Mouse (Mus musculus): ENCODE measurements around the gene Immp2l.
"Not testable (repeated sequence)": the region's sequence is repeated elsewhere in the genome, so short reads cannot be mapped to it uniquely, and the experiment has no call there.

Immp2l gene

GRCm38 (mm10) chr12:41023511-41024421 lies at the start of gene Immp2l:
Gene Immp2l, plus strand, starts transcription at chr12:41024090.
- peak; percentile 94 for DNase-seq (ENCODE audit: low read depth, low spot score)

- DNase-seq (ENCODE audit: low read depth, low spot score) = no peak
Observed at GRCm38 (mm10) chr12:40978719-40979500, 45.0 kb upstream of the Immp2l start.

DNA sequence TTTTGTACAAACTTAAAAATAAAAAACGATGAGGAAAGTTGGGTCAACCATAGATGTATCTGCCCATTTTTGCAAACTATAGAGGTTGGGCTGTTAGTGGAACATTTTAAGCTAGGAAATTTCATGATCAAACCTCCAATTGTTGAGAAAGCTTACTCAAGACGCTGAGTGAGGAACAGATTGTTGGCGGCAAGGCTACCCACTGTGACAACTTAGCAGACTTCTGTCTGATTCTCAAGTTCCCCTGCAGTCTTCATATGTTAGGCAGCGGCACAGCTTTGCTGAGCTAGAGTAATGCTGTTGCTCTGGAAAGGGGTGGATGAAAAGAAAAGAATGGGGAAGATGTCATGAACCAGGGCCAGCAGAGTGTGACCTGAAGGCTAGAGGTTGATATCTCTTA lies 44.2 kb upstream of the Immp2l start:
- no peak for DNase-seq (ENCODE audit: low read depth, low spot score)

GRCm38 (mm10) chr12:40980160-40980559 lies 43.7 kb upstream of the Immp2l start:
- DNase-seq (ENCODE audit: low read depth, low spot score) = no peak

DNA sequence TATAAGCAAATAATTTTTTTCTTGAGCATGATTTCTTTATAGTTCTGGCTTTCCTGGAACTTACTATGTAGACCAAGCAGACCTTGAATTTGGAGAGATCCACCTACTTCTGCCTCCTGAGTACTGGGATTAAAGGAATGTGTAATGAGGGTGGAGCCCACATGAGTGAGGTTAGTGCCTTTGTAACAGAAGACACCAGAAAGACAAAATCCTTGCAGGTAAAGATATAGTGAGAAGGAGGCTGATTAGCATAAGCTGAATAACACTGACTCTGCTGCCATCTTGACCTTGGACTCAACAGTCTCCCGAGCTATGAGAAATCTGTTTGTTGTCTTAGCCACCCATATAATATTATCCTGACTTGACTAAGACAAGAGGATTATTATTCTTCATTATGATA lies 40.9 kb upstream of the Immp2l start:
- DNase-seq (ENCODE audit: low read depth, low spot score) = no peak

DNA sequence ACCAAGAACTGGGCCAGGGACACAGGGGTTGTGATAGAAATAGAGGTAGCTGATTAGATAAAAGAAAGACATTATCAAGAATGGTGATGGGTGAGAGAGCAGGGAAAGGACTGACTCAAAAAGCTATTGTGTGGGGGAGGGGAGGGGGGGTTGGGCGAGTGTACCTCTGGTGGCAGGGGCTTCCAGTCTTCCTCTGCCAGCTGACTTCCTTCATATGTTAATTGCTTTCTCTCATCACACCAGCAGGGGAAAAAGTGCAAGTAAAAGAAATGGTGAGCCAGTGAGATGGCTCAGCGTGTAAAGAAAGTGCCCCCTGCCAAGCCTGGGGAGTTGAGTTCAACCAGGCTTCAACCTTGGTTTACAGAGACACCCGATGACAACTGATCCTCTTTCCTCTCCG lies 39.2 kb upstream of the Immp2l start:
- no peak for DNase-seq (ENCODE audit: low read depth, low spot score)

DNA sequence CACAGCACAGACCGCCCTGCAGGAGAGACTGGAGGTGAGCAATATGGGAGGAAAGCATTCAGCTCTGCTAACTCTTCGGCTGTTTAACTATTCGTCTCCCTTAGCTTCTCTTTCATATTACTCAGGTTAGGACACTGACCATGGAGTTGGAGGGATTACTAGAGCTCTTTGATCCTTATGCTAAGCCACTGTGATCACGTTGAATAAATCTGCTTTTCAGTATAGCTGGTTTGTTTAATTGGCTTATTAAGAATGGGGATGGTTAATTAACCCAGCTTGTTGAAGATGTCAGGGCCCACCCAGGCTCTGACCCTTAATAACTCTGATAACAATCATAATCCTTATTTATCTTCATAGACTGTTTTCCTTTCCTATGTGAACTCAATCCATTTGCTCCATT lies 38.1 kb upstream of the Immp2l start:
- DNase-seq (ENCODE audit: low read depth, low spot score) = no peak

DNA sequence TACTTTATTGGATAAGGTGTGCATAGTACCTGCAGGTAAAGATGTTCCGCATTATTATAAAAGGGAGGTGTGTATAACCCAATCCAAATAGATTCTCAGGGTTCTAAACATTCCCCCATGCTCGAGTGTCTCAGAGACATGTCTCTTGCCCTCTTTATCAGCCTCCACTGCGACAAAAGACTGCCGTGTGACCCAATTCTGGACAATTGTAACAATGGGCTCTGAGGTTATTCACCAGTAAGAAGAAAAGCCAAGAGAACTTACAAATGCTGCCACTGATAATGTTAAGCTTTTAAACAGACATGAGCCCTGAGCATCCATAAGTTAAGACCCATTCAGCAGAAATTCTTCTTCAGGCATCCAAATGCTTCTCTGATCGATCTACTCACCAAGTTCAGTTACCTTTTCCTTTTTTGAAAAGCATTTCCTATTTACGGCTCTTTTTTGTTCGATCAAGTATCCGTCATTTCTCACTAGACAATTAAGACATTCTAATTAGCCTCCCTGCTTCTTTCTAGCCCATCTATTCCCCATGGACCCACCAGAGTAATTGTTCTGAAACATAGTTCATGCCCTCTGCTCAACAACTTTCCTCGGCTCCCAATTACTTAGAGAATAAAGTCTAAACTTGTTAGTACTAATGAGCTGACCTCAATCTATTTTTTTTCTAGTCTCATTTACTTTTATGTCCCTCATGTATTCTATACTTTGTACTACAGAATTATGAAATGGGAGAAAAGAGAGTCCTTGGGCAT lies 35.4 kb upstream of the Immp2l start:
- no peak for DNase-seq (ENCODE audit: low read depth, low spot score)

DNA sequence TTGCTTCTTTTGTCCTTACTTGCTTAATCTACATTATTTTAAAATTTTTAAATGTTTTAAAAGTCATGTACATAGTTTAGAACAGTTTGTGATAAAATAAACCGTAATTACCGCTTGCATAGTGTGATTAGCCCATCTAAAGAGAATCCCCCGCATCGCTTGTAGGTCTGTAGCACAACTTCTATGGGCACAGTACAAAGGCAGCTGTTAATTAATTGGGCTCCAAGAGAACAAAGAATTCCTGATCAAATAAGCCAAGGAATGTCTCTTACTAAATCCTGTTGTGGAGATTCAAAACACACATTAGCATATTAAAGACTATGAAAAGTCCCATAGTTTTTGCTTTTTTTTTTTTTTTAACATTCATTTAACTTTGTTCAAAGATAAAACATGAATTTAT lies 32.2 kb upstream of the Immp2l start:
- no peak for DNase-seq (ENCODE audit: low read depth, low spot score)

DNA sequence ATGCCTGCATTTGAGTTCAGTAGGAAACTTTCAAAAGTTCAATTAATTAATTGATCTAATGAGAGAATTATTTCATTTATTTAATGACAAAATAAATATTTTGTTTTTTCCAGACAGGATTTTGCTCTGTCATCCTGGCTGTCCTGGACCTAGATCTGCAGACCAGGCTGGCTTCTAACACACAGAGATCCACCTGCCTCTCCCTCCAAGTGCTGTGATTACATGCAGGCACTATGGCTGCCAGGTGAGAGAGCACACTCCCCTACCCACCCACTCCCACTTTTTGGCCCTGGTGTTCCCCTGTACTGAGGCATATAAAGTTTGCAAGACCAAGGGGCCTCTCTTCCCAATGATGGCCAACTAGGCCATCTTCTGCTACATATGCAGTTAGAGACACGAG lies 31.7 kb upstream of the Immp2l start:
- DNase-seq (ENCODE audit: low read depth, low spot score) = not testable (repeated sequence)

DNA sequence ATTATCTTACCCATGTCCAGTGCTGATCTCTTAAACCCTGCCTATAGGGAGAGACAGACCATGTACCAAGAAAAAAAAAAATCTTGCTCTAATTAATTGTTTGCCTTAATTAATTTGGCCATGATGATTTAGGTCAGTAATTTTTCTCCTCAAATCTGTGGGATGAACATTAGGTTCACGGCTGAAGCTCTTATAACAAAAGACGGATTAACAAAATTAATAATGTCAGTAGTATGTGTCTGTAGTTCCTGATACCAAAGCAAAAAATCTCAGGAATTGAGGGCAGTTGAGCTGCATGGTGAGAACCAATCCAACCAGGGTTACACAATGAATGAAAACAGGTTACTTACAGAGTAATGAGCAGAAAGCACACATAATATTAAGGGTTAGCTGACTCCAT lies 29.0 kb upstream of the Immp2l start:
- no peak for DNase-seq (ENCODE audit: low read depth, low spot score)

- DNase-seq (ENCODE audit: low read depth, low spot score) = no peak
Observed at GRCm38 (mm10) chr12:40995618-40996370, 28.1 kb upstream of the Immp2l start.

DNA sequence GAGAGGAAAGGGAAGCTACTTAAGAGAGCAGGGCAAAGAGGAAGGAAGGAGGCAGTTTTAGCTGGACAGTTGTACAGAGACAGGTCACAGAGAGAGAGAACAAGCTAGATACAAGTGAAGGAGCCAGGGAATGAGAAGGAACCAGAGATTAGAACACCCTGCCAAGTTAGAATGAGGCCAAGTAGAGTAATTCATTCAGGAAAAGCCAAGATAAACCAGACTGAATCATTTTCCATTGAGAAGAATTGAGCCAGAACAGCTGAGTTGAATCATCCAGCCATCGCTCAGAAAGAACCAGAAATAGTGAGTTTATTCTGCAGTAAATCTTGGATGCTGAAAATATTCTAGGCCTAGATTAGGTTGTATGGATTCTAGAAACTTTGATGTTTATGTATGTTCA lies 1.4 kb upstream of the Immp2l start:
- no peak for DNase-seq (ENCODE audit: low read depth, low spot score)

- no peak for DNase-seq (ENCODE audit: low read depth, low spot score)
Observed at GRCm38 (mm10) chr12:41024512-41024911, 622 bp downstream of the Immp2l start.

DNA sequence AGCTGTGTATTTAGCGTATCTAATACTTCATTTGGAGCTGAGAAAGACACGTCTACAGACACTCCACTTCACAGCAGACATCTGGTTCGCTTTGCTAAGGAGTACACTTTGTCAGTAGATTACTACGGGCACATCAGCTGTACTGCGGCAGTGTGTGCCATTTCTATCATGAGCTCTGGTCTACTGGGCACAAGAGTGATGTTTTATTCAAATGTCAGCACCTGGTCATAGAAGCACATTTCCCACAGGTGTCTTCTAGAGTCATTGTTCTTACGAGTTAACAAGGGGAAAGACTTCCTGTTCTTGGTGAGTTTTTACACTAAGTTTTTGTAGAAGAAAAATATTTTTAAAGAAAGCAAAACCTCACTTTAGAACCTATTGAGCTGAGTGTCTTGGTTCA lies 3.6 kb downstream of the Immp2l start:
- no peak for DNase-seq (ENCODE audit: low read depth, low spot score)

- no peak for DNase-seq (ENCODE audit: low read depth, low spot score)
Observed at GRCm38 (mm10) chr12:41031119-41031518, 7.2 kb downstream of the Immp2l start.

DNA sequence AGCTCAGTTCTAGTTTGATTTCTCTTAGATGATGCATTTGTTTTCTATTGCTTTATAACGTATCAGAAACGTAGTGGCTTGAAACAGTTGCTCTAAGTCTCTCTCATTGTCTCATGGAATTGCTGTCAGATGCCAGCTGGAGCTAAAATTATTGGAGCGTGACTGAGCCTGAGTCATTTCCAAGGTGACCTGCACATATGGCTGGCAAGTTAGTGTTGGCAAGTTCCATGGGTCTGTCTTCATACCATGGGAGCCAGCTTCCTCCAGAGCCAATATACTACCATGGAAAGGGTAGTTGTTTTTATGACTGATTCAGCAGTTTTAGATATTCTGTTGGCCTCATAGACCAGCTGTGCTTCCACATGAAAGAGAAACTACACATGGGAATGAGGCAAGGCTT lies 9.3 kb downstream of the Immp2l start:
- DNase-seq (ENCODE audit: low read depth, low spot score) = no peak

DNA sequence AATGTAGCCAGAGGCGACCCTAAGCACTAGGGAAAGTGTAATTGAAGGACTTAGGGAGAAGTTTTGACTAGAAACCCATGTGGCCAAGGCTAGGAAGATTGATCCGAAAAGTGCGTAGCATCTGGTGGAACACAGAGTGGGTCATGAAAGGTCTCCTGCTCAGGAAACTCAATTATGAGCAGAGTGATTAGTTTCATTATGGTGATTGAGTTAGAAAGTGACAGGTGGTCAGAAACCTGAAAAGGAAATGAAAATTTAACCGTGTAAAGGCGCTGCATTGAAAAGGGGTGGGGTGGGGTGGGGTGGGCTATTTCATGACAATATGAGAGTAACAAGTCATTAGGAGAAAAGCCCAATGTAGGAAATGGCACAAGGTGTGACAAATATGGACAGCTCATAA lies 15.9 kb downstream of the Immp2l start:
- DNase-seq (ENCODE audit: low read depth, low spot score) = no peak

DNA sequence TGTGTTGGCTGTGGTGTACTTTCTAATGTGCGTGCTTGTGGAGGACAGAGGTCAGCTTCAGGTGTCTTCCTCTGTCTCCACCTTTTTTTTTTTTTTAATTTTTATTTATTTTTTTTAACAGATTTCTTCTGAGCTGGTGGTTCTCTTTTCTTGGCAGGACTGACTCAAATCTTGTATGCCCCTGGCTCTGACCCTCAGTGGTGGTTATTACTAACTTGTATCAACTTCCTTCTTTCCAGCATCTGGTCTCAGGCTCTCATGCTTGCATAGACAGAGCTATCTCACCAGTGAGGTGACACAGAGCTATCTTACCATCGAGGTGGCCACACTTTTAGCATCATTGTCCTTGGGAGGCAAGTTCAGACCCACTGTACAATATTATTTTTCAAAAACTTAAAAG lies 17.8 kb downstream of the Immp2l start:
- DNase-seq (ENCODE audit: low read depth, low spot score) = no peak

DNA sequence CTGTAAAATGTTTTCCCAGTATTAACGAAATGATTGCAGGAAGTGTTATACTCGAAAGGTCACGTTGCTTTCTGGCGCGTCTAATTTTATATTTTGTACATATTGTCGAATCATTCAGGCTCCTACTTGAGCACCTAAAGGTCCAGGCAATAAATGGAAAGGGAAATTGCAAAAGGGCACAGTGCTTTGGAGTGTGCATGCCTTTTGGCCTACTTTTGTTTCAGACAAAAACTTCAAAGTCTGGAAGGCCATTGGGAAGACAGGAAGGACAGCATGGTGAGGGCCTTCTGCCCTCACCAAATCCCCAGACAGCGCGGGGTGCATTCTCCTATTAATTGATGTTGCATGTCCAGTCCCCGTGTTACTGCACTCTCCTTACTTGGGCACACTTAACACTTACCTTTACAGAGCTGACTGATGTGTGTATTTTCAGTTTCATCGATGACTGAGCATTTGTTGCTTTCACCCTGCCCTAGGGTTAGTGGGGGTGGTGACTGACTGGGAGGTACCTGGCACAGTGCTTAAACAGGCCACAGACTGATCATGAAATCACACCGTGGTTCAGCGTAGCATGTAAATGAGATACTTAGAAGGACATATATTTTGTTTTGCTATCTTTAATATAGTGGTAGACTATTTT lies 20.7 kb downstream of the Immp2l start:
- DNase-seq (ENCODE audit: low read depth, low spot score) = no peak

All from mesoderm, embryonic 11.5 days (tissue).